Mouse (Mus musculus): ENCODE data around the gene Gm42791. TPM values are rescaled to one million over a fixed set of nuclear protein-coding genes. Genes with fewer than 3 reads are reported as not detected.
A peak's percentile ranks its signal among the peaks of the same experiment; 100 is the strongest.

The Gm42791 gene
- polyA plus RNA-seq (2012; rRNA removed): not detected in 2 replicates

DNA sequence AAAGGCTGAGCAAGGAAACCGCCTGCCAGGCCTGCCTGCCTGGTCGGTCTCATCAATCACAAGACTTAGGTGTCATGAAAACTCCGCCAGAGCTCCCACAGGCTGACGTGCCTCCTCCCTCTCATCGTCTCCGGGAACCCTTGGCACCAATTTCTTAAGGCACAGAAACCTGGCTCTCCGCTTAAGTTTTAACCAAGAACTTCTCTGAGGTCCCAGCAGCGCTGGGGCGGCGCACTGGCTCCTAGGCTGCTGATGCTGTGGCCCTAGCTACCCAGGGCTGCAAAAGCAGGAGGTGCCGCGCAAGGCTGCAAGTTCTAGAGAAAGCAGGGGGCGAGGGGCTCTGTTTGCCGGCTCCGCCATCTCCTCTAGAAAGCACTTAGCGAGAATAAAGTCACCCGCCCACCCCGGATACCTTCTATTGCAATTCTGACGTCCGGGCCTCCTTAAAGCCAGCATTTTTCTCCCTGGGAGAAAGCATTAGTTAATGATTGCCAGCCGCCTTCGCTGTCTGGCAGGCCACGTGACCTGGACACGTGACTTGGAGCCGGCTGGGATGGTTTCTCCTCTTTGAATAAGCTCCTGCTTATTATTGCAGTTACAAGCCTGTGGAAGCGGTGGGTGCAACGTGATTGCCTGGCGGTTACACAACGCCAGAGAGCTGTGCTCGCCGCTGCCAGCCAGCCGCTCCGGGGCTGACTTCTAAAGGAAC lies at the start of gene Gm42791:
Gm42791 (minus strand) TSS at position 442 of the 709 bp plus-strand sequence.
- Histone ChIP-seq H3K4me1 (ENCODE audit: control insufficient read depth, insufficient read depth, low read length) (peaks cover 30% of the 10 kb centered on the region), H3K4me3 (ENCODE audit: insufficient read depth, low read depth, low read length) (peak within 1 kb of the TSS; percentile 59), H3K27me3 (replicated peaks; ENCODE audit: control insufficient read depth, insufficient read depth, low read length) (no peaks in the 10 kb centered on the region), H3K27ac (ENCODE audit: insufficient read depth, low read depth, low read length) (peak within 1 kb of the TSS; percentile 100), H3K36me3 (ENCODE audit: control insufficient read depth, insufficient read depth, low read length) (no peaks in the 10 kb centered on the region)
- peak; percentile 99 for DNase-seq
- WGBS: under 1% methylated on average over 33 of the region's 33 CpGs
- TF ChIP-seq CTCF (conservative IDR thresholded peaks at IDR 0.05; ENCODE audit: insufficient read depth, insufficient read length, low read depth, low read length) (no peak), POLR2A (IDR thresholded peaks at IDR 0.05; ENCODE audit: low read depth, low read length) (no peak)

DNA sequence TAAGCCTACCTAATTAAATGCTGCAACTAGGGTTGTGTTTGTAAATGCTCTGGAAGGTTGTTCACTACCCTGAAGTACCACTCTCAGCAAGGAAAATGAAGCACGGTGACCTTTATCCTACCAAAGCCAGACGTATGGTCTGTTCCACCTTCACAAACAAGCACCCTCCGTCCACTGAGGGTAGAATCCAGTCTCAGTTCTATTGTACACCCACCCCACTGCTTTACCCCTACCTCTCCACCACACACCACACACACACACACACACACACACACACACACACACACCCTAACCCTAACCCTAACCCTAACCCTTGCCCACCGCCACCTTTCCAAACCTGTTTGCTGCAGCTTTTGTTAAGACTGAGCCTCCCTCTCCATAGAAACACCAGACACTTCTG lies 49.1 kb upstream of the Gm42791 start:
- H3K36me3 ChIP-seq (ENCODE audit: control insufficient read depth, insufficient read depth, low read length): peaks cover 4% of the 10 kb centered on the region; the same call in 1 of the 2 replicates
- H3K27me3 ChIP-seq (replicated peaks; ENCODE audit: control insufficient read depth, insufficient read depth, low read length): no peaks in the 10 kb centered on the region
- DNase-seq: no peak
- WGBS: 70% methylated on average over 4 of the region's 4 CpGs
- TF ChIP-seq CTCF (conservative IDR thresholded peaks at IDR 0.05; ENCODE audit: insufficient read depth, insufficient read length, low read depth, low read length): no peak
- TF ChIP-seq POLR2A (IDR thresholded peaks at IDR 0.05; ENCODE audit: low read depth, low read length): no peak
- H3K27ac ChIP-seq (ENCODE audit: insufficient read depth, low read depth, low read length): no peak overlapping the region
- 0 out of 2 replicates have a peak, but pooled peaks cover under 1% of the 10 kb centered on the region for H3K4me1 ChIP-seq (ENCODE audit: control insufficient read depth, insufficient read depth, low read length)
- no peak overlapping the region for H3K4me3 ChIP-seq (ENCODE audit: insufficient read depth, low read depth, low read length)

DNA sequence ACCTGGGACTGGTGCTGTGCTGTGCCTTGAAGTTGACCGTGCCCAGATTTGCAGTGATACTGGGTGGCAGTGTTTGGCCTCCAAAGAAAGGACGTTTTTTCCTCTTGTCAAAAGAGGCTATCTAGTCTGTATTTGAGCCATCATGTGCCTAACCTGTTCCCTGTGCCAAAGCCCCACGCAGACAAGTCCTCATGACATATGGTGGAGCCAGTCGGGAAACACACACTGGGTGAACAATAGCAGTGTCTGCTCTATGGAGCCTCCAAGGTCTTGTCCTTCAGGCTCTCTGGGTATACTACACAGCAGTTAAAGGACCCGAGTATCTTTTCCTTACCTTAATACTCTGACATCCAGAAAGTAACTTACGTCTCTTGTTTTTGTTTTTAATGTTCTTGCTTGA lies 48.3 kb upstream of the Gm42791 start:
- Histone ChIP-seq H3K27ac (ENCODE audit: insufficient read depth, low read depth, low read length) (no peak overlapping the region), H3K36me3 (ENCODE audit: control insufficient read depth, insufficient read depth, low read length) (peaks cover 4% of the 10 kb centered on the region; the same call in 1 of the 2 replicates), H3K4me1 (ENCODE audit: control insufficient read depth, insufficient read depth, low read length) (0 out of 2 replicates have a peak, but pooled peaks cover 5% of the 10 kb centered on the region), H3K27me3 (replicated peaks; ENCODE audit: control insufficient read depth, insufficient read depth, low read length) (no peaks in the 10 kb centered on the region), H3K4me3 (ENCODE audit: insufficient read depth, low read depth, low read length) (no peak overlapping the region)
- no peak for DNase-seq
- WGBS: 89% methylated on average over 6 of the region's 6 CpGs
- TF ChIP-seq POLR2A (IDR thresholded peaks at IDR 0.05; ENCODE audit: low read depth, low read length) (no peak), CTCF (conservative IDR thresholded peaks at IDR 0.05; ENCODE audit: insufficient read depth, insufficient read length, low read depth, low read length) (no peak)

DNA sequence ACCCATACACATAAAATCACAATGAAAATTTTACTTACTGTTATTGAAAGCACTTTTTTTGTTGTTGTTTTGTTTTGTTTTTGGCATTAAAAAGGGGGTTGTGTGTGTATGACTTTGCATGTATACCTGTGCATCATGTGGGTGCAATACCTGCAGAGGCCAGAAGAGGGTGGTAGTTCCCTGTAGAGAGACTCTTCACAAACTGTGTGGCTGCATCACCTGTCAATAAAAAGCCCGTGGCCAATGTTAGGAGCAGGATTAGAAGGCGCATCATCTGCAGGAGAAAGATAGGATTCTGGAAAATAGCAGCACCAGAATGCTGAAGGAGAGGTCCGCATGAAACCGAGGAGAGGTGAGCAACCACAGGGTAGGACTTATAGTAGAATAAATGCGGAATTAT lies 44.9 kb upstream of the Gm42791 start:
- 91% methylated on average over 5 of the region's 5 CpGs for WGBS
- no peak overlapping the region for H3K4me3 ChIP-seq (ENCODE audit: insufficient read depth, low read depth, low read length)
- H3K4me1 ChIP-seq (ENCODE audit: control insufficient read depth, insufficient read depth, low read length): 0 out of 2 replicates have a peak, but pooled peaks cover 5% of the 10 kb centered on the region
- no peaks in the 10 kb centered on the region for H3K36me3 ChIP-seq (ENCODE audit: control insufficient read depth, insufficient read depth, low read length)
- DNase-seq: peak; percentile 45
- no peak overlapping the region for H3K27ac ChIP-seq (ENCODE audit: insufficient read depth, low read depth, low read length)
- TF ChIP-seq CTCF (conservative IDR thresholded peaks at IDR 0.05; ENCODE audit: insufficient read depth, insufficient read length, low read depth, low read length) (0 out of 2 replicates have a peak, but pooled peaks have one; percentile 37), POLR2A (IDR thresholded peaks at IDR 0.05; ENCODE audit: low read depth, low read length) (no peak)
- no peaks in the 10 kb centered on the region for H3K27me3 ChIP-seq (replicated peaks; ENCODE audit: control insufficient read depth, insufficient read depth, low read length)

DNA sequence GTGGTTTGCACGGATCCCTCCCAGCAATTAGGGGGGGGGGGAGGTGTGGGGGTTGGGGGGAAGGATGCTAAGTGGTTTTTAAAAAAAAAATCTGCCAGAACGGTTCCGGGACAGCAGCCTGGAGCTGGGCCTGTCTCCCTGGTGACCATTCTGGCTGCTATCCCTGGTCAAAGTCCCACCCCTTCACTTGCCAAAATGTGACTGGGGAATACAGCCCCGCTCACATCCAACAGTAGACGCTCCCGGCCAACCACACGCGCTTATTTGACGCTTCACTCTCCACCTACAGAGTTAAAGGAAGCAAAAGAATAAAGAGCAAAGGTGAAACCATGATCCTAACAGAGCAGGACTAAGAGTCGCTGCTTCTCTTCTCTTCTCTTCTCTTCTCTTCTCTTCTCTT lies 42.8 kb upstream of the Gm42791 start:
- Histone ChIP-seq H3K36me3 (ENCODE audit: control insufficient read depth, insufficient read depth, low read length) (no peaks in the 10 kb centered on the region), H3K4me1 (ENCODE audit: control insufficient read depth, insufficient read depth, low read length) (0 out of 2 replicates have a peak, but pooled peaks cover 5% of the 10 kb centered on the region), H3K27me3 (replicated peaks; ENCODE audit: control insufficient read depth, insufficient read depth, low read length) (no peaks in the 10 kb centered on the region), H3K27ac (ENCODE audit: insufficient read depth, low read depth, low read length) (no peak overlapping the region), H3K4me3 (ENCODE audit: insufficient read depth, low read depth, low read length) (no peak overlapping the region)
- DNase-seq: peak; percentile 95
- no peak for TF ChIP-seq CTCF (conservative IDR thresholded peaks at IDR 0.05; ENCODE audit: insufficient read depth, insufficient read length, low read depth, low read length)
- TF ChIP-seq POLR2A (IDR thresholded peaks at IDR 0.05; ENCODE audit: low read depth, low read length): no peak
- WGBS: 8% methylated on average over 10 of the region's 10 CpGs

DNA sequence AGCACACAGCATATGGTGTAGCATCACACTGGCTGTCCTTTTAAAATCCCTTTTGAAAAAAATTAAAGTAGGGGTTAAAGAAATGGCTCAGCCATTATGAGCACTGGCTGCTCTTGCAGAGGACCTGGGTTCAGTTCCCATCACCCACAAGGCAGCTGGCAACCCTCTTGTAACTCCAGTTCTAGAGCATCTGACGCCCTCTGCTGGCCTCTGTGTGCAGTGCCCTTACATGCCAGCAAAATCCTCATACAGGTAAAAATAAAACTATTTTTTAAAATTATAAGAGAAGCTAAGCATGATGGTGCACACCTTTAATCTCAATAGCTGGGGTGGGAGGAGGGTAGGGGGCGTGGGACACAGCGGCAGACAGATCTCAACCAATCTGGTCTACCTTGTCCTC lies 42.0 kb upstream of the Gm42791 start:
- no peaks in the 10 kb centered on the region for H3K36me3 ChIP-seq (ENCODE audit: control insufficient read depth, insufficient read depth, low read length)
- no peak for TF ChIP-seq POLR2A (IDR thresholded peaks at IDR 0.05; ENCODE audit: low read depth, low read length)
- TF ChIP-seq CTCF (conservative IDR thresholded peaks at IDR 0.05; ENCODE audit: insufficient read depth, insufficient read length, low read depth, low read length): 0 out of 2 replicates have a peak, but pooled peaks have one; percentile 22
- DNase-seq: no peak
- WGBS: 95% methylated on average over 3 of the region's 3 CpGs
- no peak overlapping the region for H3K27ac ChIP-seq (ENCODE audit: insufficient read depth, low read depth, low read length)
- no peak overlapping the region for H3K4me3 ChIP-seq (ENCODE audit: insufficient read depth, low read depth, low read length)
- no peaks in the 10 kb centered on the region for H3K27me3 ChIP-seq (replicated peaks; ENCODE audit: control insufficient read depth, insufficient read depth, low read length)
- H3K4me1 ChIP-seq (ENCODE audit: control insufficient read depth, insufficient read depth, low read length): 0 out of 2 replicates have a peak, but pooled peaks cover 5% of the 10 kb centered on the region

DNA sequence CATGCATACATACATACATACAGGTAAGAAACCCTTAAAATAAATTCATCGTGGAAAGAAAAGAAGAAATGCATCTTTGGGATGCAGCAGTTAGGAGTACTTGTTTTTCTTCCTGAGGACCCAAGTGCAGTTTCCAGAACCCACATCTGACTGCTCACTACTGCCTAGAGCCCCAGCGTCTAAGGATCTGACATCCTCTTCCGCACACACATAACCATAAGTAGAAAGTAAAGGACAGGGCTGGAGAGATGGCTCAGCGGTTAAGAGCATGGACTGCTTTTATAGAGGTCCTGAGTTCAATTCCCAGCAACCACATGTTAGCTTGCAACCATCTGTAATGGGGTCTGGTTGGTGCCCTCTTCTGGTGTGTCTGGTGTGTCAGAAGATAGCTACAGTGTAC lies 37.5 kb upstream of the Gm42791 start:
- TF ChIP-seq POLR2A (IDR thresholded peaks at IDR 0.05; ENCODE audit: low read depth, low read length): no peak
- no peak for TF ChIP-seq CTCF (conservative IDR thresholded peaks at IDR 0.05; ENCODE audit: insufficient read depth, insufficient read length, low read depth, low read length)
- Histone ChIP-seq H3K27ac (ENCODE audit: insufficient read depth, low read depth, low read length) (no peak overlapping the region), H3K27me3 (replicated peaks; ENCODE audit: control insufficient read depth, insufficient read depth, low read length) (no peaks in the 10 kb centered on the region), H3K36me3 (ENCODE audit: control insufficient read depth, insufficient read depth, low read length) (no peaks in the 10 kb centered on the region), H3K4me3 (ENCODE audit: insufficient read depth, low read depth, low read length) (no peak overlapping the region), H3K4me1 (ENCODE audit: control insufficient read depth, insufficient read depth, low read length) (no peaks in the 10 kb centered on the region)
- no peak for DNase-seq
- WGBS: 98% methylated on average over 4 of the region's 4 CpGs
